Mouse (Mus musculus) liver, postnatal 0 days (tissue): ENCODE measurements around the gene Cutc.

ENCODE experiments used
- CTCF ChIP-seq: sonication (generic); IDR thresholded peaks from 2 replicates; pipeline ENCODE4 v1.5.1; 2016; ENCODE audit warnings: antibody characterized with exemption, low read depth
- EP300 ChIP-seq: IDR thresholded peaks from 2 replicates; pipeline ENCODE4 v1.6.1; 2016; ENCODE audit warnings: antibody characterized with exemption, low read depth, mild to moderate bottlenecking

DNA sequence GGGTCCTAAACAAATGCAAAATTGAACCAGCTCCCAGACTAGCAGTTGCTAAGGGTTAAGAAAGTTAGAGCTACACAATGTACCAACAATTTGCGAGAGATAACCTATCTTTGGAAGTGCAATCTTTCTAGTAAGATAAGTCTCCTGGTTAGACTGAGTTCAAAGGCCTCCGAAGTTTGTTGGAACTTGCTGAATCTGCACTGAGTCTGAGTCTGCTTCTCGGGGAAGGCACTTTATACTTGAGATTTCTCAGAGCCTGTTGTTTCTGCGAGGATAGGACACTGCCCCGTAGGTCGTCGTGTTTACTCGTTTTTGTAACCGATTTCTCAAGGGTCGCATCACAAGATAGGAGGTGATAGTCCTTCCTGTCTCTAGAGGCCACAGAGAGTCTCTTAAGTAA is 22.6 kb downstream of the Cutc start:
- TF ChIP-seq CTCF = no peak
- no peak for TF ChIP-seq EP300
